Mouse (Mus musculus) C2C12 (cell line): ENCODE results near the gene Fbxo42. TPM values are rescaled to one million over a fixed set of nuclear protein-coding genes. Genes with fewer than 3 reads are reported as not detected.

ENCODE experiments used
- H3K27me3 ChIP-seq: one replicate; pipeline ENCODE4 v1.6.1; 2011; ENCODE audit not compliant: control insufficient read depth, insufficient read depth, insufficient read length
- H3K36me3 ChIP-seq: one replicate; pipeline ENCODE4 v1.6.1; 2011; ENCODE audit not compliant: control insufficient read depth, insufficient read depth
- H3K4me3 ChIP-seq: one replicate; pipeline ENCODE4 v1.5.1; 2011; ENCODE audit warnings: mild to moderate bottlenecking, control low read depth; ENCODE audit not compliant: poor library complexity, insufficient read depth, severe bottlenecking
- H3K79me2 ChIP-seq: one replicate; pipeline ENCODE4 v1.6.1; 2011; ENCODE audit not compliant: control insufficient read depth, insufficient read depth
- H3K79me3 ChIP-seq: one replicate; pipeline ENCODE4 v1.6.1; 2011; ENCODE audit warnings: low read depth, control low read depth
- H3ac ChIP-seq: one replicate; pipeline ENCODE3; 2011; ENCODE audit warnings: low read depth; ENCODE audit not compliant: control insufficient read depth, insufficient read length
- CEBPB ChIP-seq: IDR thresholded peaks from one replicate; pipeline ENCODE4 v1.6.1; 2011; ENCODE audit warnings: low read depth, mild to moderate bottlenecking, control low read depth, moderate library complexity
- CTCF ChIP-seq: IDR thresholded peaks from one replicate; pipeline ENCODE4 v1.5.1; 2011; ENCODE audit not compliant: control insufficient read depth, insufficient read depth, insufficient read length
- FOSL1 ChIP-seq: IDR thresholded peaks from one replicate; pipeline ENCODE4 v1.8.0; 2011; ENCODE audit warnings: mild to moderate bottlenecking, low read length; ENCODE audit not compliant: poor library complexity, insufficient read depth, severe bottlenecking
- MAX ChIP-seq: IDR thresholded peaks from one replicate; pipeline ENCODE4 v1.6.1; 2011; ENCODE audit warnings: mild to moderate bottlenecking, control low read depth
- MYOD1 ChIP-seq: IDR thresholded peaks from one replicate; pipeline ENCODE4 v1.6.1; 2011; ENCODE audit warnings: low read depth; ENCODE audit not compliant: control insufficient read depth, insufficient read length
- MYOG ChIP-seq: IDR thresholded peaks from one replicate; pipeline ENCODE4 v1.6.1; 2011; ENCODE audit not compliant: control insufficient read depth, insufficient read length; ENCODE audit errors: extremely low read depth
- USF1 ChIP-seq: IDR thresholded peaks from one replicate; pipeline ENCODE4 v1.6.1; 2011; ENCODE audit warnings: low read depth, mild to moderate bottlenecking, control low read depth, moderate library complexity
- long read RNA-seq, 2 experiments: library from polyadenylated mRNA; unstranded; transcript quantifications; one replicate each; pipeline ENCODE4 v2.0.0; 2019 to 2020
- polyA plus RNA-seq: library from polyadenylated mRNA; unstranded; fragments of >200 nt; fragmentation: generic; extraction: Trizol; gene quantifications from one replicate; pipeline ENCODE4 v1.2.1, GENCODE M21; 2012; ENCODE audit warnings: missing spikeins

The Fbxo42 gene
- 11.6 TPM for polyA plus RNA-seq
- long read RNA-seq, experiment 1, full-length matches to known transcripts, result 10 of 15 reads
- long read RNA-seq, experiment 1, partial matches to known transcripts, result 0 of 15 reads
- long read RNA-seq, experiment 1, other reads (novel, unspliced or antisense), result 5 of 15 reads
- long read RNA-seq, experiment 2, full-length matches to known transcripts, result 172 of 197 reads
- long read RNA-seq, experiment 2, partial matches to known transcripts, result 1 of 197 reads
- long read RNA-seq, experiment 2, other reads (novel, unspliced or antisense), result 24 of 197 reads

DNA sequence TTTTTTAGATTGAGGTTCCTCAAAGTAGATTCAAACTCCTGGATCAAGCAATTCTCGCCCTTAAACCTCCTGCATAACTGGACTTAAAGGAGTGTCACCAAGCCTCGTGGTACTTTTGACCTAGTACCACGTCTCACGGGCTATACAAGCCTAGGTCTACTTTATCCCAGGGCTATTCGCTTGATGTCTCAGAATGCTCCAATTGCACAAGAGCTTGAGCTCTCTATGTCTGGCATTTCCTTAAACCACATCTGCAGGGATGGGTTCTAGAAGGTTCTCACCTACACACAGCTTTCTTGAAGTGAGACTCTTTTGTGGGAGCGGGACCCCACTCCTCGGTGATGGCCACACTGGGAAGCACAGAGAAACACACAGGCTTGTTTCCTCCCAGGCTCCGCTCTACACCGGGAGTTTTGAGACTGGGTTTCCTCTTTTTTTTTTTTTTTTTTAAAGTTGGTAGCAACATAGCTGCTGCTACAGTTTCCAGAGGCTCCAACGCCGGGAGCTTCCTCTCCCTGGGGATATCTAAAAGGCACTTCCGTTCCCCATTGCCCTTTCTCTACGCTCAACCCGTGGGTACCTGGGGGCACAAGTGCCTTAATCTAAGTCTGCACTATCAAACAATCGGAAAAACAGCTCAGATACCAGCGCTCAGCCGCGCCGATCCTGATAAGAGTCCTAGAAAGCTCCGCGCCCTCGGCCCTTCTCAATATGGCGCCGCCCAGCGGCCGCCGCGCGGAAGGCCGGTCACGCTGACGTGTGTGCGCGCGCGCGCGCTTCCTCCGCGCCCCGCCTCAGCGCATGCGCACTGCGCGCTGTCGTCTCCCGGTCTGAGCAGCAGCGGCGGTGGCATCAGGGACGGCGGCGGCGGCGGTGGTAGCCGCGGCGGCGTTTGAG, at the start of gene Fbxo42:
Gene Fbxo42, plus strand, starts transcription at position 802 of the 897 bp plus-strand sequence.
- TF ChIP-seq MAX (peak; percentile 73), CTCF (peak; percentile 92), CEBPB (peak; percentile 56), USF1 (no peak), FOSL1 (no peak), MYOG (no peak), MYOD1 (no peak)
- Histone ChIP-seq H3K36me3 (no peaks in the 10 kb centered on the region), H3K4me3 (peak within 1 kb of the TSS; percentile 84), H3K79me2 (peaks cover 46% of the 10 kb centered on the region), H3K27me3 (no peaks in the 10 kb centered on the region), H3K79me3 (peaks cover 42% of the 10 kb centered on the region), H3ac (peak within 1 kb of the TSS; percentile 98)

GRCm38 (mm10) chr4:141098935-141099334, 48.8 kb upstream of the Fbxo42 start:
- no peaks in the 10 kb centered on the region for H3K27me3 ChIP-seq
- H3ac ChIP-seq, result no peak overlapping the region
- TF ChIP-seq MYOD1 (no peak), USF1 (no peak), MYOG (no peak), MAX (no peak), FOSL1 (no peak), CTCF (no peak), CEBPB (no peak)
- H3K36me3 ChIP-seq, result no peaks in the 10 kb centered on the region
- no peaks in the 10 kb centered on the region for H3K79me3 ChIP-seq
- H3K79me2 ChIP-seq, result no peaks in the 10 kb centered on the region
- no peak overlapping the region for H3K4me3 ChIP-seq

- H3K36me3 ChIP-seq, result no peaks in the 10 kb centered on the region
- no peak overlapping the region for H3ac ChIP-seq
These were observed 47.8 kb upstream of the Fbxo42 start for GRCm38 (mm10) chr4:141099956-141100355.

GRCm38 (mm10) chr4:141101291-141101690, 46.4 kb upstream of the Fbxo42 start:
- Histone ChIP-seq H3K27me3 (no peaks in the 10 kb centered on the region), H3K79me2 (no peaks in the 10 kb centered on the region), H3K79me3 (no peaks in the 10 kb centered on the region), H3K36me3 (no peaks in the 10 kb centered on the region), H3ac (no peak overlapping the region), H3K4me3 (no peak overlapping the region)
- TF ChIP-seq MAX, result no peak
- TF ChIP-seq CTCF, result no peak
- TF ChIP-seq CEBPB, result no peak
- no peak for TF ChIP-seq MYOD1
- TF ChIP-seq FOSL1, result no peak
- no peak for TF ChIP-seq USF1

More at GRCm38 (mm10) chr4:141099956-141100355, 47.8 kb upstream of the Fbxo42 start:
- Histone ChIP-seq H3K4me3 (no peak overlapping the region), H3K79me3 (no peaks in the 10 kb centered on the region), H3K79me2 (no peaks in the 10 kb centered on the region), H3K27me3 (no peaks in the 10 kb centered on the region)
- TF ChIP-seq CTCF (no peak), USF1 (no peak), CEBPB (no peak), MAX (no peak), MYOG (no peak), FOSL1 (no peak), MYOD1 (no peak)

DNA sequence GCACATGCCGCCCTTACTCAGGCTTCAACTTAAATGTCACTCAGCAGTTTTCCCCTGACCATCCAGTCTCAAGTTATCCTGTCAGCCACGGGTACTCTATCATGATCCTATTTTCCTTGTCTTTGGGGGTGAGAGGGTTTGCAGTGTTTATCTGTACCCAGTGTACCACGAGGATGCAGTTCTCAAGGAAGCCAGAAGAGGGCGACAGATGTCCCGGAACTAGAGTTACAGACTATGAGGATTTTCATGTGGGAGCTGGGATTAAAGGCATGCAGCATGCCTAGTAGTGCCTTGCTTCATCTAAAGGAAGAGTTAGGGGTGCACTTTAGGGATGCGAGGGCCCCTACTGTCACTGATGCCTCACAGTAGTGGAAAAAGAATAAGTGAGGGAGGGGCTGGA, 45.9 kb upstream of the Fbxo42 start:
- H3ac ChIP-seq, result no peak overlapping the region
- H3K36me3 ChIP-seq, result no peaks in the 10 kb centered on the region
- no peak for TF ChIP-seq CTCF
- no peak for TF ChIP-seq MYOD1
- TF ChIP-seq FOSL1, result no peak
- TF ChIP-seq MYOG, result no peak
- no peak for TF ChIP-seq MAX
- TF ChIP-seq USF1, result no peak
- no peak for TF ChIP-seq CEBPB
- no peaks in the 10 kb centered on the region for H3K27me3 ChIP-seq
- no peaks in the 10 kb centered on the region for H3K79me2 ChIP-seq
- no peaks in the 10 kb centered on the region for H3K79me3 ChIP-seq
- H3K4me3 ChIP-seq, result no peak overlapping the region
